25 mouse cellular contexts compared by ENCODE assay signal in the genomic region with DNA sequence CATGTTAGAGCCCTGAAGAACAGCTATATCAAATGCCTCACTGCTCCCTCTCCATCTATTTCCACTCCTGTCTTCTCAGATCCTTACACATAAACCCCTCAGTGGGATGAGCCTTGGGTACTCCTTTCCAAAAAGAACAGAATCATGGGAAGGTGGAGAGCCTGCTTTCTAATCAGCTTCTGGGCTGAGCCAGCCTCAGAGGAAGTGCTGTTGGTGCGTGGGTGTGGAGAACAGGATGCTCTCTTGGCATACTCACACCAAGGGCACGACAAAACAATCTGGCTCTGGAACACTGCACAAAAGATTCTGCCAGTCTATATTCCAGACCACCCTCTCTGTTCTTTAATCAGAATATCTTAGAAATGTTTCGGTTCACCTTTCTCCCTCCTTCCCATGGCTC. TPM values are rescaled to one million over a fixed set of nuclear protein-coding genes. Genes with fewer than 3 reads are reported as not detected.
A peak's percentile ranks its signal among the peaks of the same experiment; 100 is the strongest.
DNase-seq lines count a peak whose midpoint lies in the region; ATAC-seq and TF ChIP-seq lines count a peak whose summit lies in the region.
"Had no signal": no experiment of that assay in that cellular context is flagged by ENCODE, and none has a peak within 500 bp of the region (broad histone marks: within the 10 kb centered on the region; RNA-seq: fewer than 3 reads in every experiment).

No protein-coding gene starts in this region.

- no peaks in the 10 kb centered on the region for H3K27me3 ChIP-seq in midbrain, postnatal 0 days (ENCODE audit: insufficient read depth, low read length)
- H3K27me3 ChIP-seq: CH12.LX; embryonic facial prominence, embryonic 13.5 days; forebrain, embryonic 15.5 days; hindbrain, embryonic 13.5 days; liver, embryonic 13.5 days; midbrain, embryonic 15.5 days had no signal

- WGBS in midbrain, postnatal 0 days, result 79% methylated on average over 3 of the region's 3 CpGs

- no peak overlapping the region for H3K4me3 ChIP-seq in midbrain, postnatal 0 days (ENCODE audit: low read depth, low read length)
- H3K4me3 ChIP-seq: embryonic facial prominence, embryonic 13.5 days; forebrain, embryonic 15.5 days; heart, embryonic 12.5 days; hindbrain, embryonic 13.5 days; limb, embryonic 13.5 days; liver, embryonic 13.5 days; midbrain, embryonic 15.5 days had no signal

- TF ChIP-seq CTCF in midbrain, postnatal 0 days (IDR thresholded peaks at IDR 0.05), result no peak

- DNase-seq in CD4-positive, CD25-positive, alpha-beta regulatory T cell, adult 2 months (ENCODE audit: low read depth, low spot score), result peak; percentile 4
- peak; percentile 25 to 30 for DNase-seq in layer of hippocampus, postnatal 36 days
- DNase-seq in layer of hippocampus, adult 18-20 months (ENCODE audit: low spot score in 2 of 2), result no peak
- DNase-seq in cerebellum, adult 8-10 months, result peak; percentile 73
- peak; percentile 7 for DNase-seq in induced T-regulatory cell, adult 2 months (ENCODE audit: low read depth)
- no peak for DNase-seq in left cerebral cortex, adult 8-10 months (ENCODE audit: low spot score in 2 of 2)
- DNase-seq in midbrain, postnatal 0 days (ENCODE audit: low spot score), result no peak
- DNase-seq: adrenal gland, postnatal 36 days; heart, postnatal 14 days; kidney, adult 9 months; kidney, postnatal 4 days; liver, embryonic 13.5 days; lung, embryonic 14.5 days; lung, postnatal 36 days; thymus, postnatal 36 days had no signal

- no peaks in the 10 kb centered on the region for H3K36me3 ChIP-seq in midbrain, postnatal 0 days (ENCODE audit: insufficient read depth, low read length)
- H3K36me3 ChIP-seq: embryonic facial prominence, embryonic 13.5 days; forebrain, embryonic 15.5 days; heart, embryonic 12.5 days; hindbrain, embryonic 13.5 days; limb, embryonic 13.5 days; liver, embryonic 13.5 days; midbrain, embryonic 15.5 days had no signal

- H3K9me3 ChIP-seq in midbrain, postnatal 0 days (ENCODE audit: low read length), result no peaks in the 10 kb centered on the region
- H3K9me3 ChIP-seq: embryonic facial prominence, embryonic 13.5 days; forebrain, embryonic 15.5 days; heart, embryonic 12.5 days; hindbrain, embryonic 13.5 days; limb, embryonic 13.5 days; liver, embryonic 13.5 days; midbrain, embryonic 15.5 days had no signal

- peaks cover 6% of the 10 kb centered on the region; the same call in 1 of the 2 replicates for H3K4me1 ChIP-seq in midbrain, postnatal 0 days (ENCODE audit: insufficient read depth, low read length)
- H3K4me1 ChIP-seq: embryonic facial prominence, embryonic 13.5 days; forebrain, embryonic 15.5 days; limb, embryonic 13.5 days; liver, embryonic 13.5 days had no signal

- H3K27ac ChIP-seq in midbrain, postnatal 0 days (ENCODE audit: low read depth, low read length), result no peak overlapping the region
- H3K27ac ChIP-seq: embryonic facial prominence, embryonic 13.5 days; forebrain, embryonic 15.5 days; hindbrain, embryonic 13.5 days; limb, embryonic 13.5 days; liver, embryonic 13.5 days; midbrain, embryonic 15.5 days had no signal

- H3K9ac ChIP-seq in midbrain, postnatal 0 days (replicated peaks; ENCODE audit: low read length, poor library complexity, severe bottlenecking), result no peak overlapping the region
- H3K9ac ChIP-seq: embryonic facial prominence, embryonic 13.5 days; forebrain, embryonic 15.5 days; heart, embryonic 12.5 days; hindbrain, embryonic 13.5 days; limb, embryonic 13.5 days; liver, embryonic 13.5 days; lung, embryonic 14.5 days; midbrain, embryonic 15.5 days had no signal

- no peak for ATAC-seq in CD4-positive, CD25-positive, alpha-beta regulatory T cell, adult 4 months
- no peak for ATAC-seq in midbrain, postnatal 0 days (ENCODE audit: low FRiP score)
- ATAC-seq: forebrain, embryonic 15.5 days; midbrain, embryonic 15.5 days had no signal

- H3K4me2 ChIP-seq in midbrain, postnatal 0 days (ENCODE audit: low read depth, low read length, poor library complexity, severe bottlenecking), result no peak overlapping the region
- H3K4me2 ChIP-seq: embryonic facial prominence, embryonic 13.5 days; forebrain, embryonic 15.5 days; heart, embryonic 12.5 days; hindbrain, embryonic 13.5 days; limb, embryonic 13.5 days; liver, embryonic 13.5 days; lung, embryonic 14.5 days; midbrain, embryonic 15.5 days had no signal

RNA-seq across cellular contexts. Expression of gene Sv2b, which starts 26.1 kb away (rescaled TPM):
- polyA plus RNA-seq in CD4-positive, CD25-positive, alpha-beta regulatory T cell, adult 4 months (2017; shearing (Covaris generic)), result not detected
- total RNA-seq in layer of hippocampus, postnatal 36 days (2021), result 100 to 1,000 TPM; 278 to 333 TPM
- total RNA-seq in layer of hippocampus, adult 18-20 months (2021), result 100 to 1,000 TPM; 305 to 312 TPM
- total RNA-seq in left cerebral cortex, adult 8-10 months (2022), result 100 to 1,000 TPM; 309 to 345 (median 330) TPM
- total RNA-seq in midbrain, postnatal 0 days (2014; rRNA removed), result 36.8 and 42.2 TPM in 2 replicates
- 12.9 and 13.7 TPM in 2 replicates for polyA plus RNA-seq in midbrain, postnatal 0 days (2015; fragmentation: Nextera tagmentation; extraction: Ambion mirVana)
- total RNA-seq: CH12.LX; megakaryocyte-erythroid progenitor cell, adult 5-6 weeks; MEL had no signal

Comparison
In these comparisons a context has a peak if more than half of its experiments do, and no peak if none do; other contexts are left out.
1. DNase-seq: peak in CD4-positive, CD25-positive, alpha-beta regulatory T cell, adult 2 months (single experiment), layer of hippocampus, postnatal 36 days (2 of 2), cerebellum, adult 8-10 months (single experiment) and induced T-regulatory cell, adult 2 months (single experiment); none in layer of hippocampus, adult 18-20 months (0 of 2), left cerebral cortex, adult 8-10 months (0 of 2) and midbrain, postnatal 0 days (single experiment).